Mouse (Mus musculus): ENCODE measurements at regions not wholly inside any gene's neighbourhood (a gene's known extent, or its start where the extent isn't known, plus 50 kb on each side); places are given as distances from the start of the nearest gene placed in this dataset.

GRCm38 (mm10) chr4:82173461-82174085, 532.0 kb downstream of the Nfib start:
- TF ChIP-seq FLI1 (IDR thresholded peaks at IDR 0.05; ENCODE audit: low read length) (no peak), GATA1 (IDR thresholded peaks at IDR 0.05; ENCODE audit: borderline replicate concordance, low read length) (no peak)
